Mouse (Mus musculus) kidney, embryonic 16.5 days (tissue): ENCODE measurements around the gene Ddx60. TPM values are rescaled to one million over a fixed set of nuclear protein-coding genes. Genes with fewer than 3 reads are reported as not detected.

Experiments used
- ATAC-seq: fragments of 200-750 bp; cut with Nextera tagmentation; 2 replicates; pipeline ENCODE4 v1.8.0; 2017; ENCODE audit warnings: moderate TSS enrichment; ENCODE audit not compliant: low FRiP score, low TSS enrichment
- H3K27ac ChIP-seq: fragments of 300-500 bp; sonication (generic); 2 replicates; pipeline ENCODE4 v1.5.1; 2014; ENCODE audit warnings: low read length
- H3K27me3 ChIP-seq: fragments of 300-500 bp; sonication (generic); 2 replicates; pipeline ENCODE4 v1.6.1; 2014; ENCODE audit warnings: low read length, control low read depth, mixed read lengths; ENCODE audit not compliant: insufficient read depth
- H3K36me3 ChIP-seq: fragments of 300-500 bp; sonication (generic); 2 replicates; pipeline ENCODE4 v1.6.1; 2014; ENCODE audit warnings: low read length, control low read depth, mixed read lengths; ENCODE audit not compliant: insufficient read depth
- H3K4me1 ChIP-seq: fragments of 300-500 bp; sonication (generic); 2 replicates; pipeline ENCODE4 v1.6.1; 2014; ENCODE audit warnings: low read length, control low read depth, mixed read lengths; ENCODE audit not compliant: insufficient read depth
- H3K4me2 ChIP-seq: fragments of 300-500 bp; sonication (generic); replicated peaks from 2 replicates; pipeline ENCODE4 v1.6.1; 2014; ENCODE audit warnings: low read depth, low read length
- H3K4me3 ChIP-seq: fragments of 300-500 bp; sonication (generic); 2 replicates; pipeline ENCODE4 v1.5.1; 2014; ENCODE audit warnings: mild to moderate bottlenecking, low read length
- H3K9ac ChIP-seq: fragments of 300-500 bp; sonication (generic); replicated peaks from 2 replicates; pipeline ENCODE4 v1.6.1; 2014; ENCODE audit warnings: low read length
- H3K9me3 ChIP-seq: fragments of 300-500 bp; sonication (generic); 2 replicates; pipeline ENCODE4 v1.6.1; 2016; ENCODE audit warnings: low read length, control low read depth
- WGBS: fragments of 180-500 bp; shearing (Covaris S2); extraction: QIAGEN DNeasy Blood & Tissue Kit; methylation state at CpG from one replicate; pipeline ENCODE4 v1.1.7; 2014; 5-methylcytosine and 5-hydroxymethylcytosine counted together
- polyA plus RNA-seq: library from polyadenylated mRNA; unstranded; fragments of >200 nt; fragmentation: Nextera tagmentation; extraction: Ambion mirVana; gene quantifications from 2 replicates; pipeline ENCODE4 v1.2.1, GENCODE M21; 2015

The Ddx60 gene
- polyA plus RNA-seq, 1 experiment from 2014 or later = 0.40 TPM

- Histone ChIP-seq H3K9me3 (no peaks in the 10 kb centered on the region), H3K4me1 (peaks cover 7% of the 10 kb centered on the region), H3K27ac (no peak overlapping the region), H3K27me3 (no peaks in the 10 kb centered on the region), H3K4me3 (no peak overlapping the region), H3K4me2 (no peak overlapping the region), H3K9ac (no peak overlapping the region), H3K36me3 (no peaks in the 10 kb centered on the region)
- peak; percentile 27; the same call in 1 of the 2 replicates for ATAC-seq
- 56% methylated on average over 4 of the region's 4 CpGs for WGBS
Observed at GRCm38 (mm10) chr8:61984941-61985340, 57.1 kb downstream of the Ddx60 start.

- Histone ChIP-seq H3K27me3 (no peaks in the 10 kb centered on the region), H3K4me1 (peaks cover 7% of the 10 kb centered on the region), H3K4me3 (no peak overlapping the region), H3K27ac (peak overlapping the region; percentile 70), H3K4me2 (no peak overlapping the region), H3K36me3 (no peaks in the 10 kb centered on the region), H3K9me3 (no peaks in the 10 kb centered on the region), H3K9ac (no peak overlapping the region)
- ATAC-seq = peak; percentile 92
- 25% methylated on average over 6 of the region's 6 CpGs for WGBS
Observed at GRCm38 (mm10) chr8:61985703-61986475, 58.0 kb downstream of the Ddx60 start.

GRCm38 (mm10) chr8:61989464-61989863, 61.6 kb downstream of the Ddx60 start:
- no peaks in the 10 kb centered on the region for H3K36me3 ChIP-seq
- H3K27me3 ChIP-seq = no peaks in the 10 kb centered on the region
- WGBS = 29% methylated on average over 6 of the region's 6 CpGs
- no peak overlapping the region for H3K4me3 ChIP-seq
- peaks cover 7% of the 10 kb centered on the region for H3K4me1 ChIP-seq
- no peak overlapping the region for H3K27ac ChIP-seq
- H3K9me3 ChIP-seq = no peaks in the 10 kb centered on the region
- H3K9ac ChIP-seq = no peak overlapping the region
- no peak for ATAC-seq
- no peak overlapping the region for H3K4me2 ChIP-seq

- no peaks in the 10 kb centered on the region for H3K9me3 ChIP-seq
- H3K9ac ChIP-seq = no peak overlapping the region
- H3K4me3 ChIP-seq = no peak overlapping the region
- no peak overlapping the region for H3K4me2 ChIP-seq
- no peaks in the 10 kb centered on the region for H3K4me1 ChIP-seq
- H3K27ac ChIP-seq = no peak overlapping the region
- H3K27me3 ChIP-seq = no peaks in the 10 kb centered on the region
- 63% methylated on average over 1 of the region's 1 CpGs for WGBS
- H3K36me3 ChIP-seq = no peaks in the 10 kb centered on the region
- no peak for ATAC-seq
Observed at GRCm38 (mm10) chr8:61992796-61993195, 64.9 kb downstream of the Ddx60 start.

- no peak overlapping the region for H3K4me2 ChIP-seq
- H3K9ac ChIP-seq = no peak overlapping the region
- no peak overlapping the region for H3K4me3 ChIP-seq
- H3K36me3 ChIP-seq = no peaks in the 10 kb centered on the region
- H3K4me1 ChIP-seq = no peaks in the 10 kb centered on the region
- no peaks in the 10 kb centered on the region for H3K27me3 ChIP-seq
- H3K9me3 ChIP-seq = no peaks in the 10 kb centered on the region
- WGBS = 32% methylated on average over 2 of the region's 2 CpGs
- no peak overlapping the region for H3K27ac ChIP-seq
- peak; percentile 46; the same call in 1 of the 2 replicates for ATAC-seq
Observed at GRCm38 (mm10) chr8:61997125-61997524, 69.2 kb downstream of the Ddx60 start.

GRCm38 (mm10) chr8:62014166-62014565, 86.3 kb downstream of the Ddx60 start:
- H3K4me2 ChIP-seq = no peak overlapping the region
- H3K4me3 ChIP-seq = no peak overlapping the region
- H3K9me3 ChIP-seq = no peaks in the 10 kb centered on the region; the same call in 1 of the 2 replicates
- H3K9ac ChIP-seq = no peak overlapping the region
- no peaks in the 10 kb centered on the region for H3K27me3 ChIP-seq
- no peak overlapping the region for H3K27ac ChIP-seq
- 88% methylated on average over 4 of the region's 4 CpGs for WGBS
- H3K4me1 ChIP-seq = no peaks in the 10 kb centered on the region
- H3K36me3 ChIP-seq = no peaks in the 10 kb centered on the region
- ATAC-seq = no peak

- H3K27me3 ChIP-seq = no peaks in the 10 kb centered on the region
- H3K9me3 ChIP-seq = no peaks in the 10 kb centered on the region; the same call in 1 of the 2 replicates
- H3K9ac ChIP-seq = no peak overlapping the region
- H3K4me2 ChIP-seq = no peak overlapping the region
- H3K27ac ChIP-seq = no peak overlapping the region
- H3K4me1 ChIP-seq = no peaks in the 10 kb centered on the region
- no peaks in the 10 kb centered on the region for H3K36me3 ChIP-seq
- no peak overlapping the region for H3K4me3 ChIP-seq
- no peak for ATAC-seq
- 89% methylated on average over 4 of the region's 4 CpGs for WGBS
Observed at GRCm38 (mm10) chr8:62014582-62014981, 86.7 kb downstream of the Ddx60 start.

- 59% methylated on average over 3 of the region's 3 CpGs for WGBS
- H3K27ac ChIP-seq = no peak overlapping the region
- H3K4me2 ChIP-seq = no peak overlapping the region
- H3K9ac ChIP-seq = no peak overlapping the region
- no peaks in the 10 kb centered on the region for H3K4me1 ChIP-seq
- no peak for ATAC-seq
- H3K36me3 ChIP-seq = no peaks in the 10 kb centered on the region
- H3K27me3 ChIP-seq = no peaks in the 10 kb centered on the region
- H3K9me3 ChIP-seq = no peaks in the 10 kb centered on the region
- no peak overlapping the region for H3K4me3 ChIP-seq
Observed at GRCm38 (mm10) chr8:62034351-62034750, 106.5 kb downstream of the Ddx60 start.

GRCm38 (mm10) chr8:62046809-62047208, 118.9 kb downstream of the Ddx60 start:
- Histone ChIP-seq H3K4me3 (no peak overlapping the region), H3K4me1 (no peaks in the 10 kb centered on the region), H3K36me3 (no peaks in the 10 kb centered on the region), H3K27ac (no peak overlapping the region), H3K4me2 (no peak overlapping the region), H3K27me3 (no peaks in the 10 kb centered on the region), H3K9me3 (0 out of 2 replicates have a peak, but pooled peaks cover 2% of the 10 kb centered on the region), H3K9ac (no peak overlapping the region)
- no peak for ATAC-seq
- WGBS = 41% methylated on average over 2 of the region's 2 CpGs

- Histone ChIP-seq H3K9ac (no peak overlapping the region), H3K4me3 (no peak overlapping the region), H3K27ac (no peak overlapping the region), H3K9me3 (no peaks in the 10 kb centered on the region), H3K4me1 (no peaks in the 10 kb centered on the region), H3K36me3 (no peaks in the 10 kb centered on the region), H3K4me2 (no peak overlapping the region), H3K27me3 (no peaks in the 10 kb centered on the region)
- no peak for ATAC-seq
Observed at GRCm38 (mm10) chr8:62060357-62060756, 132.5 kb downstream of the Ddx60 start.
